Mouse (Mus musculus): Measurements from ENCODE around the gene Tcf23.

- no peak for TF ChIP-seq GATA1 (IDR thresholded peaks at IDR 0.05; ENCODE audit: borderline replicate concordance, low read length)
- TF ChIP-seq FLI1 (IDR thresholded peaks at IDR 0.05; ENCODE audit: low read length): no peak
Measured at GRCm38 (mm10) chr5:30959966-30960501, 8.4 kb upstream of the Tcf23 start, which contains the start of gene Preb.
